Mouse (Mus musculus) skeletal muscle tissue, adult 2 months (tissue): Measurements from ENCODE around the gene Sacs.

ENCODE experiments used
- DNase-seq: peaks from one replicate; pipeline ENCODE4 v3.0.0-alpha.2; 2012; ENCODE audit warnings: low read depth, low spot score

The Sacs gene

DNA sequence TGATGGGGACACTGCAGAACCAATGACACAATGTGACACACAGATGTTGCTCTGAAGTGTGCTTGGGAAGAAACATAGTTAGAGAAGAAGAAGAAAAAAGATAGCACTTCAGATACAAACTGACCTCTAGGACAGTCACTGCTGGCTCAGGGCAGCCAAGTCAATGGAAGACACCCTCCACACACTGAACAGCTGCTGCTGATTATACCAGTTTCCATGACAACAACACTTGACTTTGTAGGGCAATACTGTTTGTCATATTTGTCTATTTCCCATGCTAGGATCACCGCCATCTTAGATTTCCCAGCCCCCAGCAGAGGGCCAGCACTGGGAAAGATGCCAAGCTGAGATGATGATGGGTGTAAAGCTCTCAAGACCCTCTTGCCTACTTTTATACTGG is 22.7 kb downstream of the Sacs start:
- no peak for DNase-seq

GRCm38 (mm10) chr14:61161367-61162334 is 23.4 kb downstream of the Sacs start:
- peak; percentile 45 for DNase-seq

DNA sequence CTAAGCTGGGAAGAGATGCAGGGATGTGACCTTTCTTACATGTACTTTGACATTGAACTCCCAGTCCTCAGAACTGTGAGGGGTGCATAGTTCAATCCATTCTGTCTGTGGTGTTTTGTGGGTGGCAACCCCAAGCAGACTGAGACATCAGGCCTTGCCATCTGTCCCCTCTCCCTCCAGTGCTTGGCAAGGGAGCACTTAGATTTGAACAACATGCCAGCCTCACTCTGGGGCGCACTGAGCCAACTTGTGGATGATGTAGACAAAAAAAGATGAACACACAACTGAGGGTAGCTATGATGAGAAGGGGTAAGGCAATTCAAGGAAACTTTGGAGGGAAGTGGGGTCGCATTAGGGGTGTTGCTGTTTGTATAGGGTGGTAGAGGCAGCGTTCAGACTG is 26.2 kb downstream of the Sacs start:
- no peak for DNase-seq

DNA sequence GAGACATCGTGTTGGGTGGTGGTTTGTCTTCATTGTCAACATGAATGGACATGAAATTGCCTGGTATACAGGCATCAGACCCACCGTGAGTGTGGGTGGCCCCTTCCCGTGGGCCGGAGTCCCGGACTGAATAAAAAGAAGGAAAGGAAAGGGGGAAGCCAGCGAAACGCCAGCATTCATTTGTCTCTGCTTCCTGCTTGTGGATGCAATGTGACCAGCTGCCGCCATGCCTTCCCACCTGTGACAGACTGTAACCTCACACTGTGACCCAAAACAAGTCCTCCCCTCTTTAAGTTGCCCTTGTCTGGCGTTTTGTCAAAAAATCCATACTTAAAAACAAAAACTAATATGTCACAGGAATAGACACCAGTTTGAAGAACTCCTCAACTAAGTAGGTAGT is 27.7 kb downstream of the Sacs start:
- DNase-seq = no peak

GRCm38 (mm10) chr14:61171261-61171970 is 33.2 kb downstream of the Sacs start:
- no peak for DNase-seq

DNA sequence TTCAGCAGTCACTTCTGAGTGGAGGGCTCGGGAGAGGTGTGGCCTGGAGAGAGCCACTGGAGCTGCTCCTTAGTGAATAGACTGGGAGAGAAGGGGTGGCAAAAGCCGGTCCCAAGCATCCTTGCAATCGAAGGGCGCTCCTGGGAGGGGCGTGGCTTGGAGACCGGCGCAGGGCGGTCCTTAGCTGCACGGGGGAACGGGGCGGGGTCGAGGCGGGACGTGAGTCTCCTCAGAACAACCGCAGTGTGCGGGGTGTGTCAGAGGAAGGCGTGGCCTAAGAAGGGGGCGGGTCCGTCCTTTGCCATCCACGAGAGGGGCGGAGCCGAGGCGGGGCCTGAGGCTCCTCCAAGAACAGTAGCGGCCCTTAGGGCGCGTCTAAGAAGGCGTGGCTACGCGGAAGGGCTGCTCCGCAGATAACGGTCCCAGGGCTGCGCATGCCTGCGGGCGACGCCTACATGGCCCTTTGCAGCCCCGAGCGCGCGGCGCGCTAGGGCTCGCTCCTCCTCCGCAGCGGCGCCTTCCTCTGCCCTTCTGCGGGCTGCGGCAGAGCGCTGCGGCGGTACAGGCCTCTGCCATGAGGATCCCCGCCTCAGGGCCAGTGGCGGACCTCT is 34.4 kb downstream of the Sacs start:
- peak; percentile 98 for DNase-seq

- DNase-seq = peak; percentile 41
Measured at GRCm38 (mm10) chr14:61173229-61173628, 35.0 kb downstream of the Sacs start.

DNA sequence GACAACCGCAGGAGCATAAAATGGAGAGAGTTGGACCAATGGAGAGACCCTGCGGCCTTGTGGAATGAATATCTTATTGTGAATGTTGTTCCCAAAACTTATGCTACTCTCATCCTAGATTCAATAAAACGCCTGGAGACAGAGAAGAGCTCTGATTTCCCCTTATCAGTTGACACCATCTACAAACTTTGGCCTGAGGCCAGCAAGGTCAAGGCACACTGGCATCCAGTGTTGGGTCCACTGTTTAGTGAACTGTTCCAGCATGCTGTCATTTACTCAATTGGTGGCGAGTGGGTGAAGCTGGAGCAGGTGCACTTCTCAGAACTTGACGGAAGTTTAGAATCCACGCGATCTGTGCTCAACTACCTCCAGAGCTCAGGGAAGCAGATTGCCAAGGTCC is 53.6 kb downstream of the Sacs start:
- DNase-seq = no peak

- no peak for DNase-seq
Measured at GRCm38 (mm10) chr14:61192326-61192725, 54.1 kb downstream of the Sacs start.

DNA sequence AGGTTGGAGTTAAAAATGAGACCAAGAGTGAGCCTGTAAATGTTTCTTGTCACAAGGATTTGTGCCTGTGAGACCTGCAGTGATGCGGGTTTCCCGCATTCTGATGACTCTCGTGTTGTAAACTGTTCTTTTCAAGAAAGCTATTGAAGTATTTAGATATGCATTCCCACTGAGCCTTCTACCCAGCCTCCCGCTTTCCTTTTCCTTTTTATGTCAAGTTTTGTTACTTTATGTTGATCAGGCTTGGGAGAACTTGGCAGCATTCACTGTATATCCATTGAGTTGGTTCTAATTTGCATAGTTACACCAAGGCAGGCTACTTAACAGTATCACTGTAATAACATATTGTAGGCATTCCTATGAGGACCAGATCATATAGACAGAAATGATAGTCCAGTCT is 56.2 kb downstream of the Sacs start:
- DNase-seq = no peak

GRCm38 (mm10) chr14:61210111-61210510 is 71.9 kb downstream of the Sacs start:
- no peak for DNase-seq

- no peak for DNase-seq
Measured at GRCm38 (mm10) chr14:61211754-61212153, 73.5 kb downstream of the Sacs start.

DNA sequence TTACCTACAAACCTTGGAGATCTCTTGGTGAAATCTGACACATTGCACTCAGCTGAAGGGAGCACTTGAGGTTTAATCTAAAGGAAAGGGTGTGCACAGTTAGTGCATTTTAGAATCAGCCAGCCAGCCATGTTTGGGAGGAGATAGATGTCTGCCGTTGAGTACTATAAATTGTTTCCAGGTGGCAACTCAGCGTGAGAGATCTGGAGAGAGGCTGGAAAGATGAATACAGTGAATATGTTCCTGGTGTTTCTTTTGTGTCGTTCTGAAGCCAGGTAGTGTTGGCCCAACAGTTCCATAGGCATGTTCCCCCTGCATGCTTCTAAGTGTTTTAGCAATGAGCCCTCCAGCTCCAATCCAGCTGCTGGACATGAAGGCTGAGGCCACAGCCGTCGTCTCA is 82.9 kb downstream of the Sacs start:
- DNase-seq = no peak

DNA sequence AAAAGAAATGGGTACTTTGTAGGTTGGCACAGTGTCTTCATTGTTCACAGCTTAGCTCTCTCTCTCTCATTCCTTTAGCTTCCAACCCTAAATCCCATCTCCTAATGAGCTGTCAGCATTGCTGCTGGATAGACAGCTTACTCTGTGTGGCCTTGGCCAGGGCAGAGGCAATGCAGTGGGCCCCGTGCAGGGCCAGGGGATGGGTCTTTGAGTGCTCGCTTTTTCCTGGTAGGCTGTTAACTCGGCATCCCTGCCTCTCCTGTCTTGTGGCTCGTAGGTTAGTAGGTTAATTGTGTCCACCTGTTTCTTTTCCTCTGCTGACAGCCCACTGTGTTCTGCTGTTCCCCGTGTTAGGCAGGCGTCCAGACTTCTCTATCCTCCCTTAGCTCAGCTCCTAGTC is 84.2 kb downstream of the Sacs start:
- no peak for DNase-seq

- peak; percentile 47 for DNase-seq
Measured at GRCm38 (mm10) chr14:61223740-61224139, 85.5 kb downstream of the Sacs start.

- no peak for DNase-seq
Measured at GRCm38 (mm10) chr14:61224387-61225077, 86.3 kb downstream of the Sacs start.

DNA sequence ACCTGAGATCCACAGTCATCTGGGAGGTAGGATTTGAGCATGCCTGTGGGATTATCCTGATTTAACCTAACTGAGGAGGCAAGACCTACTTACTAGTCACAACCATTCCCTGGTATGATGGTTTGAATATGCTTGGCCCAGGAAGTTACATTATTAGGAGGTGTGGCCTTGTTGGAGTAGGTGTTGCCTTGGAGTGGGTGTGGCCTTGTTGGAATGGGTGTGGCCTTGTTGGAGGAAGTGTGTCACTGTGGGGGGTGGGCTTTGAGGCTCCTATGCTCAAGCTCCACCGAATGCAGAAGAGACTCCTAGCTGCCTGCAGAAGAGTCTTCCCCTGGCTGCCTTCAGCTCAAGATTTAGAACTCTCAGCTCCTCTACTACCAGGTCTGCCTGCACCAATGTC is 87.9 kb downstream of the Sacs start:
- DNase-seq = no peak

- no peak for DNase-seq
Measured at GRCm38 (mm10) chr14:61229763-61230162, 91.5 kb downstream of the Sacs start.

DNA sequence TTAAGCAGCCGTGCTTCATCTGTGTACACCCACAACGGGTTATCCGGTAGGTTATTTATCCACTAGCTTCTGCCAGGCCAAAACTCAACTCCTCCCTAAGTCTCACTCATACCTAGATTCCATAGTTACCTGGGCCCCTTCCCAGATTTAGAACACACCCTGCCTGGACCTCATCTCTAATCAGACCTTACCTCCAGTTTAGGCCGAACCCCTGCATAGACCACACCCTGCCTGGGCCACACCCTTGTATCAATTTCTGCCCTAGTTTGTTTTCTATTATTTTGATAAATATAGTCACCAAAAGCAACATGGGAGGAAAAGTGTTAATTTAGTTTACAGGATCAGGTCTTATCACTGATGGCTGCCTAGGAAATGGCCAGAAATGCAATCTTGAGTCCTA is 91.9 kb downstream of the Sacs start:
- no peak for DNase-seq

GRCm38 (mm10) chr14:61232016-61232568 is 93.8 kb downstream of the Sacs start:
- peak; percentile 13 for DNase-seq

- no peak for DNase-seq
Measured at GRCm38 (mm10) chr14:61235846-61236474, 97.7 kb downstream of the Sacs start.
